30 mouse cellular contexts compared by ENCODE assay signal in genomic region chr17:47706196-47706595, GRCm38 (mm10). TPM values are rescaled to one million over a fixed set of nuclear protein-coding genes. Genes with fewer than 3 reads are reported as not detected.
A peak's percentile ranks its signal among the peaks of the same experiment; 100 is the strongest.
DNase-seq lines count a peak whose midpoint lies in the region; ATAC-seq and TF ChIP-seq lines count a peak whose summit lies in the region.
"Had no signal": no experiment of that assay in that cellular context is flagged by ENCODE, and none has a peak within 500 bp of the region (broad histone marks: within the 10 kb centered on the region; RNA-seq: fewer than 3 reads in every experiment).

No protein-coding gene starts in this region.

- H3K4me1 ChIP-seq in heart, embryonic 16.5 days (ENCODE audit: control insufficient read depth, insufficient read depth, low read length): no peaks in the 10 kb centered on the region
- H3K4me1 ChIP-seq in kidney, adult 2 months (ENCODE audit: control insufficient read depth, insufficient read depth, low read length): 0 out of 2 replicates have a peak, but pooled peaks cover 2% of the 10 kb centered on the region
- H3K4me1 ChIP-seq: forebrain, embryonic 13.5 days; midbrain, embryonic 13.5 days had no signal

- intact Hi-C loops in heart, postnatal 36 days (cut with DNase I): no loop called here

- no peak overlapping the region for H3K4me2 ChIP-seq in heart, embryonic 16.5 days (ENCODE audit: low read depth, low read length)
- H3K4me2 ChIP-seq: embryonic facial prominence, embryonic 13.5 days; forebrain, embryonic 13.5 days; hindbrain, embryonic 14.5 days; limb, embryonic 13.5 days; liver, embryonic 13.5 days; midbrain, embryonic 13.5 days had no signal

- 0 out of 2 replicates have a peak, but pooled peaks have one; percentile 38 for ATAC-seq in heart, embryonic 16.5 days (replicated peaks; ENCODE audit: extremely low read depth, insufficient read depth, low FRiP score)
- ATAC-seq: activated CD4-positive, CD25-positive, alpha-beta regulatory T cell, adult 4 months; forebrain, embryonic 13.5 days; midbrain, embryonic 13.5 days had no signal

- TF ChIP-seq CTCF in kidney, adult 2 months (conservative IDR thresholded peaks at IDR 0.05; ENCODE audit: insufficient read depth, insufficient read length, low read depth, low read length): no peak

- H3K9ac ChIP-seq in heart, embryonic 16.5 days (ENCODE audit: low read length): no peak overlapping the region
- H3K9ac ChIP-seq: embryonic facial prominence, embryonic 13.5 days; forebrain, embryonic 13.5 days; hindbrain, embryonic 14.5 days; limb, embryonic 13.5 days; liver, embryonic 13.5 days; midbrain, embryonic 13.5 days had no signal

- DNase-seq in cerebellum, postnatal 10 days: peak; percentile 52 to 64
- no peak for DNase-seq in cerebellum, adult 11-12 months
- no peak for DNase-seq in heart, postnatal 36 days
- peak; percentile 57 for DNase-seq in kidney, postnatal 14 days
- no peak for DNase-seq in kidney, adult 2 months
- DNase-seq in lung, postnatal 14 days: peak; percentile 20
- no peak for DNase-seq in lung, postnatal 36 days
- DNase-seq: adrenal gland, adult 8-10 months; cerebellum, adult 18-20 months; cerebellum, postnatal 25 days; gastrocnemius, postnatal 36 days; kidney, adult 9 months; liver, embryonic 13.5 days; right cerebral cortex, adult 18-20 months; right cerebral cortex, postnatal 4 days; thymus, postnatal 14 days had no signal

- no peak overlapping the region for H3K4me3 ChIP-seq in heart, embryonic 16.5 days (ENCODE audit: low read length)
- H3K4me3 ChIP-seq in kidney, adult 2 months (ENCODE audit: insufficient read depth, low read depth, low read length): no peak overlapping the region
- H3K4me3 ChIP-seq: embryonic facial prominence, embryonic 13.5 days; forebrain, embryonic 13.5 days; limb, embryonic 13.5 days; liver, embryonic 13.5 days; megakaryocyte, embryonic 14.5 days; midbrain, embryonic 13.5 days had no signal

- no peaks in the 10 kb centered on the region for H3K9me3 ChIP-seq in heart, embryonic 16.5 days (replicated peaks; ENCODE audit: control insufficient read depth, low read length)
- H3K9me3 ChIP-seq: embryonic facial prominence, embryonic 13.5 days; forebrain, embryonic 13.5 days; limb, embryonic 13.5 days; liver, embryonic 13.5 days; megakaryocyte, embryonic 14.5 days; midbrain, embryonic 13.5 days had no signal

- no peak for TF ChIP-seq POLR2A in kidney, adult 2 months (IDR thresholded peaks at IDR 0.05; ENCODE audit: low read depth, low read length)

- no peak overlapping the region for H3K27ac ChIP-seq in heart, embryonic 16.5 days (ENCODE audit: low read length)
- H3K27ac ChIP-seq in kidney, adult 2 months (ENCODE audit: insufficient read depth, low read depth, low read length): no peak overlapping the region
- H3K27ac ChIP-seq: embryonic facial prominence, embryonic 13.5 days; forebrain, embryonic 13.5 days; hindbrain, embryonic 14.5 days; limb, embryonic 13.5 days; liver, embryonic 13.5 days; midbrain, embryonic 13.5 days had no signal

- H3K27me3 ChIP-seq in heart, embryonic 16.5 days (ENCODE audit: control insufficient read depth, insufficient read depth, low read length): peaks cover 3% of the 10 kb centered on the region
- no peaks in the 10 kb centered on the region for H3K27me3 ChIP-seq in kidney, adult 2 months (replicated peaks; ENCODE audit: control insufficient read depth, insufficient read depth, low read length)

- peaks cover 6% of the 10 kb centered on the region; the same call in 1 of the 2 replicates for H3K36me3 ChIP-seq in heart, embryonic 16.5 days (ENCODE audit: control insufficient read depth, insufficient read depth)
- no peaks in the 10 kb centered on the region for H3K36me3 ChIP-seq in kidney, adult 2 months (ENCODE audit: control insufficient read depth, insufficient read depth, low read length)

- WGBS in heart, embryonic 16.5 days: 73% methylated on average over 1 of the region's 1 CpGs
- WGBS in kidney, adult 2 months: 72% methylated on average over 1 of the region's 1 CpGs

RNA-seq across cellular contexts. Expression of gene Prickle4, which starts 11.7 kb away (rescaled TPM):
- polyA plus RNA-seq in heart, embryonic 16.5 days (2015; fragmentation: Nextera tagmentation; extraction: Ambion mirVana): 0.72 and 0.84 TPM in 2 replicates
- total RNA-seq in heart, postnatal 36 days (2021): 1 to 10 TPM; 2.1 to 4.8 TPM
- polyA plus RNA-seq in kidney, adult 2 months (2012; rRNA removed): 7.0 and 9.0 TPM in 2 replicates
- polyA plus RNA-seq: activated CD4-positive, CD25-positive, alpha-beta regulatory T cell, adult 4 months; forebrain, embryonic 13.5 days; liver, embryonic 13.5 days had no signal

RNA-seq across cellular contexts. Expression of gene Gm21981, which starts 11.9 kb away (rescaled TPM):
- 0.24 and 0.39 TPM in 2 replicates for polyA plus RNA-seq in heart, embryonic 16.5 days (2015; fragmentation: Nextera tagmentation; extraction: Ambion mirVana)
- under 1 TPM; 0.50 to 0.70 TPM for total RNA-seq in heart, postnatal 36 days (2021)
- polyA plus RNA-seq in kidney, adult 2 months (2012; rRNA removed): 1.1 and 2.1 TPM in 2 replicates
- polyA plus RNA-seq: activated CD4-positive, CD25-positive, alpha-beta regulatory T cell, adult 4 months had no signal

RNA-seq across cellular contexts. Expression of gene Frs3, which starts 17.4 kb away (rescaled TPM):
- 3.9 and 5.1 TPM in 2 replicates for polyA plus RNA-seq in heart, embryonic 16.5 days (2015; fragmentation: Nextera tagmentation; extraction: Ambion mirVana)
- 1 to 10 TPM; 4.0 to 4.3 TPM for total RNA-seq in heart, postnatal 36 days (2021)
- 28.9 and 39.5 TPM in 2 replicates for polyA plus RNA-seq in kidney, adult 2 months (2012; rRNA removed)
- polyA plus RNA-seq: activated CD4-positive, CD25-positive, alpha-beta regulatory T cell, adult 4 months had no signal

RNA-seq across cellular contexts. Expression of gene Tomm6, which starts 18.0 kb away (rescaled TPM):
- polyA plus RNA-seq in heart, embryonic 16.5 days (2015; fragmentation: Nextera tagmentation; extraction: Ambion mirVana): 274 and 295 TPM in 2 replicates
- 100 to 1,000 TPM; 119 to 126 TPM for total RNA-seq in heart, postnatal 36 days (2021)
- 103 and 153 TPM in 2 replicates for polyA plus RNA-seq in kidney, adult 2 months (2012; rRNA removed)

RNA-seq across cellular contexts. Expression of gene Pgc, which starts 20.4 kb away (rescaled TPM):
- 0.56 and 1.7 TPM in 2 replicates for polyA plus RNA-seq in heart, embryonic 16.5 days (2015; fragmentation: Nextera tagmentation; extraction: Ambion mirVana)
- not detected for total RNA-seq in heart, postnatal 36 days (2021)
- polyA plus RNA-seq in kidney, adult 2 months (2012; rRNA removed): 0.29 and 1.0 TPM in 2 replicates
- total RNA-seq: adrenal gland, adult 8-10 months; gastrocnemius, adult 18-20 months; gastrocnemius, postnatal 36 days; heart, postnatal 10 days; layer of hippocampus, adult 18-20 months; layer of hippocampus, postnatal 25 days; left cerebral cortex, postnatal 10 days had no signal
- polyA plus RNA-seq: activated CD4-positive, CD25-positive, alpha-beta regulatory T cell, adult 4 months; embryonic facial prominence, embryonic 13.5 days; forebrain, embryonic 13.5 days; hindbrain, embryonic 14.5 days; liver, embryonic 13.5 days; midbrain, embryonic 13.5 days; neural tube, embryonic 14.5 days had no signal

Comparison
In these comparisons a context has a peak if more than half of its experiments do, and no peak if none do; other contexts are left out.
1. DNase-seq: peak in cerebellum, postnatal 10 days (2 of 2), kidney, postnatal 14 days (single experiment) and lung, postnatal 14 days (single experiment); none in cerebellum, adult 11-12 months (single experiment), heart, postnatal 36 days (0 of 2), kidney, adult 2 months (single experiment) and lung, postnatal 36 days (single experiment).